Mouse (Mus musculus): ENCODE measurements around the gene Rnf5.

The Rnf5 gene

DNA sequence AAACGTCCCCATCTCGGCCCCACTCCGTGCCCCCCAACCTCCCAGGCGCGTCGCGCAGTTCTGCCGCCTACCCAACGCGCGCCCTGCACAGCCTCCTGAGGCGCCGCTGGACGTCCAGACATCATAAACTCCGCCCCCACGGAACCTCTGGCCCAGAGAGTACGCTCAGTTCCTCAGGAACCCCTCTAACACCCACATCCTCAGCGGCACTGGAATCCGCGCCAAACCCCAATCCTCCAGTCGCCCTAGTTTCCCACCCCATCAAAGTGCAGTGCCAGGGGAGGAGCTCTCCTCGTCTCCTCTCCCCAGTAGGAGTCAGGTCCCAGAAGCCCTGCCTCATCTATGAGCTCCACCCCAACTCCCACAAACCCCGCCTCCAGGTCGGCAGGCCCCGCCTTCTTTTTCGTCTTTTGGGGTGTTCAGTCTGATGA lies 28.8 kb upstream of the Rnf5 start:
- peak; percentile 81 for DNase-seq (ENCODE audit: low read depth)

DNA sequence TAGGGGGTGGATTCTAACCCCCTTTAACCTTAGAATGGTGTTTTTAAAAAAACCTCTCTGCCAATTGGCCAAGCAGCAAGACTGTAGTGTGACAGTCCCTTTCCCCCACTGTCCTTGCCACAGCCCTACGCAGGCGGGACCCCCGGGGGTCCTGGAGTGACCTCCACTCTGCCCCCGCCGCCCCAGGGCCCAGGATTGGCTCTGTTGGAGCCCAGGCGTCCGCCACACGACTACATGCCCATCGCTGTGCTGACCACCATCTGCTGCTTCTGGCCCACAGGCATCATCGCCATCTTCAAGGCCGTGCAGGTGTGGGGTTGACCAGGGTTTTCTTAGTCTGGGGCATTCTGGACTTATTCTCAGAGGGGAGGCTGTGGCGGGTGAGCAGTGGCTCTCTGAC lies 28.2 kb upstream of the Rnf5 start:
- no peak for DNase-seq (ENCODE audit: low read depth)

DNA sequence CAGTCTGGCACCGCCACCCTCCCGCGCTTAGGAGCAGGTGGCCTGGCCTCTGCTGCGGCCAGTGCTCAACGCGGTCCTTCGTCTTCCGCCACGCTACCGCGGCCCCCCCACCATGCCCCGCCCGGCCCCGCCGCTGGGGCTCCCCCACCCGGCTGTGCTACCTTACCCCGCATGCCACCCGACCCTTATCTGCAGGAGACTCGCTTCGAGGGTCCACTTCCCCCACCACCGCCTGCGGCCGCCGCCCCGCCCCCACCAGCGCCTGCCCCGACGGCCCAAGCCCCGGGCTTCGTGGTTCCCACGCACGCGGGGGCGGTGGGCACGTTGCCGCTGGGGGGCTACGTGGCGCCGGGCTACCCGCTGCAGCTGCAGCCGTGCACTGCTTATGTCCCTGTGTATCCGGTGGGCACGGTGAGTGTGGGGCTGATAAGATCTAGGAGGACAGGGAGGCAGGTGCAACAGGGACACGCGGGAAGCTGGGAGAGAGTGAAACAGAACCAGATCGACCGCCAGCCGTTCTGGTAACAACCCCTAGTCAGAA lies 27.3 kb upstream of the Rnf5 start:
- peak; percentile 45 for DNase-seq (ENCODE audit: low read depth)

DNA sequence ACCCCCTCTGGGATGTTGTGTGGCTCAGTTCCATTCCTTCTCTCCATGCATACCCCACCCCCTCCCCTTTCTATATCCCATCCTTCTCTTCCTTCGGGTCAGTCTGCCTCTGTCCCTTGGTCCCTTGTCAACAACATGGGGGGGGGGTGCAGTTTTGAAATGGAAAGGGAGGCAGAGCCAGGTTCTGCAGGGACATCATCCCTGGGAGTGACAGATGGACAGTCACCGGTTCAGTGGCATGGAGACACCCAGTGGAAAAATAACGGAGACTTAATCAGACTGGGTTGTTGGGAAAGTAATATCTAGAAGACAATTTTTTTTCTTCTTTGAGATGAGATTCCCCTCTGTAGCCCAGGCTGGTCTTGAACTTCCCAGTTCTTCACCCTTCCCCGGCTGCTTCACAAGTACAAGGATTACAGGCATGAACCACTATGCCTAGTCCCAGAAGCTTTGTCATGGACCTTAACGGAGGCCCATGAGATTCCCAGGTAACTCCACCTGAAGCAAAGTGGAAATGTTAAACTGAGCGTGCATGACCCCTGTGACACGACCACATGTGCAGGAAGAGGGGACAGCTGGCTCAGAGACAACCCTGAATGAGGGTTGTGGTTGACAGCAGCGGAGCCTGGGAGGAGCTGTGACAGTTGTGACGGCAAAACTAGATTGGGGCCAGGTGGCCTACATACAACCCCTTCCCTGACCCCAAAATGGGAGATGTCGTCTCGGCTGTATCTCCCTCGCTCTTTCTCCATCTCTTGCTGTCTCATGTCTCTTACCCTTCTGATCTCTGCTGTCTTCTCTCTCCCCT lies 26.5 kb upstream of the Rnf5 start:
- DNase-seq (ENCODE audit: low read depth) = peak; percentile 79

DNA sequence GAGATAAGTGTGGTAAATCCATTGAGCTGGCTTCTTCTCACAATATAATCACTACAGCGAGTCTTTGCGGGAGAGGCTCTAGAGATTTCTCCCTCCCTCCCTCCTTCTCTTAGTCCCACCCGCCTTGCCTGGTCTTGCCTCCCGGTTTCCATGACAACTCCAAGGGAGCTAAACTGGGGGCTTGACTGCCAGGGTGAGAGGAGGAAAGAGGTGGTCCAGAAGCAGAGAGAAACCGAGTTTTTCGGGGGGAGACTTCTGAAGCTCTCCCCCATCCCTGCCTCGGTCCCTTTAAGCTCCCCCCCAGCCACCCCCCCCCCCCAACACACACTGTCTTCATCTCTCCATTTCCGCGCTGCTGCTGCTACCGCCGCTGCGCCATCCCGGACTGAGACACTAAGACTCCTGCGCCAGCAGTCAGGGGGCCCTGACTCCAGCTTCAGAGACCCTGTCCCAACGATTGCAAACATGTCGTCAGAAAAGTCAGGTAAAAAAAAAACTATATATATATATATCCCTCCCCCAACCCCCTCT lies 25.8 kb upstream of the Rnf5 start, which contains the start of gene Prrt1:
TSS of gene Prrt1 (plus strand) at position 313 of the 531 bp plus-strand sequence.
- DNase-seq (ENCODE audit: low read depth) = peak; percentile 37

DNA sequence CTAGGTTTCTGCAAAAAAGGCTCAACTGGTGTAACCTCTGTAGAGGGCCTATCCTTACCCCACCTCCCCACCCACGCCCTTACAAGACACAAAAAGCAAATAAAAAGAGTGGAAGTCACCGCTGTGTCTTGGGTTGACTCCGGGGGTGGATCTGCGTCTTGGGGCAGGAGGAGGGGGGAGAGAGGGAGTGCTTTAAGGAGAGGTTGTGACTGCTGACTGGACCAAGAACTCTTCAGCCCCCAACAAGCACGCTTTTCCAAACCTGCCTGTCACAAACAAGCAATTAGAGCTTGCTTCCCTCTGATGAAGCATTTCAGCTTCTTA lies 25.1 kb upstream of the Rnf5 start:
- DNase-seq (ENCODE audit: low read depth) = no peak

DNA sequence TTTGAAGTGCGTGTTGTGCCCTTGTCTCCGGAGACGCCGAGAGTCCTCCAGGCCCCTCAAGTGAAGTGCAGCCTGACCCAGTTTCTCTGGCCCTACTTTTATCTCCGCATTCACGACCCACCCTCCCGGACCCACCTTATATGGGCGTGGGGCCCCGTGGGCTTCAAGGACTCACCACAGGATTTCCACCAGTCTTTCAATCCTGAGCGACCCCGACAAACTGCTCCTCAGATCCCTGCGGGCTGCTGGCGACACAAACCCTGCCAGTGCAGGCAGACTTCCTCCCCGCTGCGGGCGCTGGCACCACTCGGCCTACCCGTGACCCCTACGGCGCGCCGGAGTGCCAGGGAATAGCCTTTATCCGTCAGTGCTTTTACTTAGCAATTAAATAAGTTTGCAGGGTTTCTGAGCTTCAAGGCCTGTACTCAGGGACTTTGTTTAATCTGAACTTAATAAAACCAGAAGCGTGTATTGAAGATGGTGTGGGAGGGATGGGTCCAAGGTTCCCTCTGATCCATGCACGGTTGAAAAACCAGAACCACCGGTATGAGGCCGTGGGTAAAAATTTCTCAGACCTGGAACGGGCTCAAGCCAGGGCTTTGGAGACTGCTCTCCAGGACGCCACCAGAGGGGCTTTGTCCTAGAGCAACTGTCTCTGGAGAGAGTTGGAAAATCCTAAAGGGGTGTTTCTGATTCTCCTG lies 24.6 kb upstream of the Rnf5 start, which contains the start of gene Ppt2:
TSS of gene Ppt2 (minus strand) at position 568 of the 701 bp plus-strand sequence.
- DNase-seq (ENCODE audit: low read depth) = peak; percentile 62

DNA sequence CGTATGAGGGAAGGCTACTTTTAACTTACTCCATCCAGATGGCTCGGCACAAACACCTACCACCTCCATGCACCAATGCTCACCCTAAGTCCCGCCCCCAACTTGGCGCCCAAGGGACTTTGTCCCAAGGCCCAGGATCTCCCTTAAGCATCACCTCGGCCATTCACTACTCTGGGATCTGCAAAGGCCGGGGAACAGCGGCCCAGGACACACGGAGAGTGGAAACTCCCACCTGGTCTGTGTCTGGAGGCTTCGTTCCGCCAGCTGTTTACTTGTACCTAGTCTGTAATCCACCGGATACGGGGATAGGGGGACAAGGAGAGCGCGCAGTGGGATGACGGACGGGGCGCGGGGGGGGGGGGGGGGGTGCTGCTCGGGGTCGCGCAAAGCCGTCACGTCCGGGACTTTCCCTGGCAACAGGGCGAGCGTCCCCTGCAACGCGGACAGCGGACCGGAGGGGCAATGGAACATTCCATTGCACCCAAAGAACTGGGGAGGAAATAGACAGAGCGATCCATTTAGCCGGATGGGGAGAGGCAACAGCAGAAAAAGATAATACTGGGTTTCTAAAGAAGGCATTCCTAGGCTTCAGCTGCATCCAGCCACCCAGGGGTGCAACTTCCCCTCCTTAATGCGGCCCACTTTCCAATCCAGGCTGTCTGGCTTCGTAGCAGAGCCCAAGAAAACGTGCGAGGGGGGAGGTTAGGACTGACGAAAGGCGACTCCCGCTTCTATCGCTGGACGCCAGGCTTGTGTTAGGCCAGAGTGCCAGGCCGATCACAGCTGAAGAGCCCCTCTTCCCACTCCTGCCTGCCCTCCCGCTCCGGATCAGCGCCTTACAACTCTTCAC lies 23.8 kb upstream of the Rnf5 start:
- peak; percentile 86 for DNase-seq (ENCODE audit: low read depth)

DNA sequence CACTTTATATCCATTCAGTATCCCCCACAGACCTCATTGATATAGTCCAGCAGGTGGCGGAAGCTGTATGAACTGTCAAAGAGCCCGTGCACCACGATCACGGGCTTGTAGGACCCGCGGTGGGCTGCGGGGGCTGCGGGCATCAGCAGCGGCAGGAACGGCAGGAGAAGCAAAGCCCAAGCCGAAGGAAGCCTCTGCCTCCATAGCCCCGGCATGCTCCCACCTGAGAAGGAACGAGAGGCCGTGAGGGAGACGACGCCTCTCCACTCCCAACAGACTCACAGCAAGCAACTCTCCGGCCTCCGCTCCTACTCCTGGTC lies 23.2 kb upstream of the Rnf5 start:
- DNase-seq (ENCODE audit: low read depth) = peak; percentile 71

DNA sequence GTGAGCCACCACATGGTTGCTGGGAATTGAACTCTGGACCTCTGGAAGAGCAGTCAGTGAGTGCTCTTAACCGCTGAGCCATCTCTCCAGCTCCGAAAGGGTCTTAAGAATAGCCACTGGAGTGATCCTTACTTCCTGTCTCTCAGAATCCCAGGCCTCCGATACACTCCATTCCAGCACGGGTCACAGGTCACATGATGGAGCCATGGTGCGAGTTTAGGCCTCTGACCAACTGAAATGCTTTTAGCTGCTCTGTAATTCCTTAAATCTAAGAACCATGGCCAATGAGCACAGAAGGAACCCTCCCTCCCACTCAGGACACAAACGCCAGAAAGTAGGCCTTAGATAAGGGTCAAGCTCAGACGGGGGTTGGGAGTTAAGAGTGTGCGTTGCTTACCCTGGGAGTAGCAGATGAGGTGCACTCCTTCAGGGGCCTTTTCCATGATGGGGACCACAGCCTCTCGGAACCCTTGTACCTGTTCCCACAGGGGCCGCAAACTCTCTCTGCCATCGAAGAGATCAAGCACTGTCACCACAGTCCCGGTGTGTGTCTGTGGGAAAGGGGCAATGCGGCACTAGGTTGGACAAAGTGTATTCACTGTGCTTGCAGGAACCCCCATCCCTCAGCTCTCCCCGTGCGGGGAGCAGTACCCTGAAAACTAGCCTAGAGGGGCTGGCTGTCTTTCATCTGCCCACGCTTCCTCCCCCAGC lies 22.7 kb upstream of the Rnf5 start:
- DNase-seq (ENCODE audit: low read depth) = no peak

DNA sequence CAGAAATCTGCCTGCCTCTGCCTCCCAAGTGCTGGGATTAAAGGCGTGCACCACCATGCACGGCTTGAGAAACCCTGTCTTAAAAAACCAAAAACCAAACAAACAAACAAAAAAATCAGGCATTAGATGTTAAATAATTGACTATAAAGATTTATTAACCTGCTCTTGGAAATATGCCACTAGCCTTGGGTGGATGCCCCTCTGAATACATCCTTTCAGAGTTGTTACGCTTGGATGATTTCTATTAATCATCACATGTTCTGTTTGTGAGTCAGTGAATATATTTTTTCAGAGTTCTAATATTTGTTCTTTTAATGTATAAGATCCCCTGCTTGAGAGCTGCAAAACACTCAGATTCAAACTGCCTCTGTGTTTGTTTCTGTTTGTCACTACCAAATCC lies 21.5 kb upstream of the Rnf5 start:
- DNase-seq (ENCODE audit: low read depth) = no peak

DNA sequence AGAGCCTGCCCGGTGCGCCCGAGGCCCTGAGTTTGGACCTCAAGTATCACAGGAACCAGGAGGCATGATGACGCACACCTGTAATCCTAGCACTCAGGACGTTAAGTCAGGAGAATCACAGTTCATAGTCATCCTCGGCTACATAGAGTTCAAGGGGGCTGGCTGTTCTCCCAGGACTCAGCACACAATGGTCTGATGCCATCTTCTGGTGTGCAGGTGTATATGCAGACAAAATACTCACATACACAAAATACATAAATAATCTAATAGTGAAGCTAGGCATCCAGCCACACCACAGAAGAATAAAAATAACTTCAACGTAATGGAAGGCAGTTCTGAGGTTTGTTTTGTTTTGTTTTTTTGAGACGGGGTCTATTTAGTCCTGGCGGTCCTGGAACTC lies 19.7 kb upstream of the Rnf5 start:
- no peak for DNase-seq (ENCODE audit: low read depth)

DNA sequence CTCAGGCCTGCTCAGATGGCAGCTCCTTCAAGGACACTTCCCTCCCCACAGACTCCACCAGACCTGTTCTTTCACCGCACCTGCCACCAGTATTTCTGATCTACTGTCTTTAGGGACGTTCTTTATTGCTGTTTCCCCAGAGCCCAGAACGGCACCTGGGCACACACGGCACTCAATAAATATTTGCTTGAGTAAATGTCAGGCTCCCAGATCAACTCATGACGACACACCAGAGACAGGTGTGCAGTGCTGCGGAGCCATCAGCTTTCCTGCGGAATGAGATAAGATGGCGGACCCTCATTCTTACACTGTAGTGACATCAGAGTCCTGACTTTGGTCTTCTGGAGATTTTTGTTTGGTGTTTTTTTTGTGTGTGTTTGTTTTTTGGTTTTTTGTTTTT lies 17.5 kb upstream of the Rnf5 start:
- no peak for DNase-seq (ENCODE audit: low read depth)

DNA sequence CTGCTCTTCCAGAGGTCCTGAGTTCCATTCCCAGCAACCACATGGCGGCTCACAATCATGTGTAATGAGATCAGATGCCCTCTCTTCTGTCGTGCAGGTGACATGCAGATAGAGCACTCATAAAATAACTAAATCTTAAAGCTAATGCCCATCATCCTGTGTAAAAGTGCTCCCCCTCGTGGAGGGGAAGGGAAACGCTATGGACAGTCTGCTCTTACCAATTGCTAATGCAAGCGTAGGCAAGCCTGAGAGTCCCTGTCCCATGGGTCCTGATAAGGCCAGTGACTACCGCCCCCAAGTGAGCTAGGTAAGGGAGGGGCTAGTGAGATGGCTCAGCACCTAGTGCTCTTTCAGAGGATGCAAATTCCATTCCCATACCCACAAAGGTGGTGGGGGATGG lies 15.5 kb upstream of the Rnf5 start:
- peak; percentile 92 for DNase-seq (ENCODE audit: low read depth)

DNA sequence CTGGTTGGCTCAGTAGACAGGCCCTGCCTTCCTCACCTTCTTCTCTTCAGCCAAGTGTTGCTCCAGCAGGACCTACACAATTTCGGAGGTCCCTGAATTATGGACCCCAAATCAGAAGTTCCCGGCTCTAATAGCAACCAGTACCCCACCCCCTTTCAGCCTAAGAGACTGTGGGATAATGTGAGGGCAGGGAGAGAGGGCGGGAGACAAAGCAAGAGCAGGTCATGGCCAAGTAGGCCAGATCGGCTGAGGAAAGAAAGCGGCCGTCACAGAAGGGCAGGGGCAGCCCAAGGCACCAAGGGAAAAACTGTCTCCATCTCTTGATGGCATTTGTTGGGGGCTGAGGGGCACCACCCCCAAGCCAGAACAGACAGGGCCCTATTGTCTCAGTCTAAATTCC lies 12.4 kb upstream of the Rnf5 start, which contains the start of gene Egfl8:
TSS of gene Egfl8 (minus strand) at position 101 of the 400 bp plus-strand sequence.
- DNase-seq (ENCODE audit: low read depth) = no peak

DNA sequence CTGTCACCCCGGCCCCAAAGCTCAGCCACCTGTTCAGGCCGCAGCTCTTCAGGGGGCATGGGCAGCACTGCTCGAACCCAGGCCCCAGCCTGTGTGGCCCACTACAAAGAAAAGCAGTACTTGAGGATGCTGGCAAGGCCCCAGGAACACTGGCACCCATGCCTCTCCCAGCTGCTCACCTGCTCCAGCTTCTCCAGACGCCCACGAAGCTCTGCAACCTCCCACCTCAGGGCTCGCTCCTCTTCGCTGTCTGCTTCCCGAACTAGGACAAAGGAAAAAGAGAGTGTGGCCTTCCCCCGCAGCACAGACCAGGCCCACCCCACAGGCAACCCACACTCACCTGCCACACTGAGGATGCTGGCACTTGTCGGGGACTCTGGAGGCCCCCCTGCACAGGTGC lies 10.3 kb upstream of the Rnf5 start:
- DNase-seq (ENCODE audit: low read depth) = no peak

DNA sequence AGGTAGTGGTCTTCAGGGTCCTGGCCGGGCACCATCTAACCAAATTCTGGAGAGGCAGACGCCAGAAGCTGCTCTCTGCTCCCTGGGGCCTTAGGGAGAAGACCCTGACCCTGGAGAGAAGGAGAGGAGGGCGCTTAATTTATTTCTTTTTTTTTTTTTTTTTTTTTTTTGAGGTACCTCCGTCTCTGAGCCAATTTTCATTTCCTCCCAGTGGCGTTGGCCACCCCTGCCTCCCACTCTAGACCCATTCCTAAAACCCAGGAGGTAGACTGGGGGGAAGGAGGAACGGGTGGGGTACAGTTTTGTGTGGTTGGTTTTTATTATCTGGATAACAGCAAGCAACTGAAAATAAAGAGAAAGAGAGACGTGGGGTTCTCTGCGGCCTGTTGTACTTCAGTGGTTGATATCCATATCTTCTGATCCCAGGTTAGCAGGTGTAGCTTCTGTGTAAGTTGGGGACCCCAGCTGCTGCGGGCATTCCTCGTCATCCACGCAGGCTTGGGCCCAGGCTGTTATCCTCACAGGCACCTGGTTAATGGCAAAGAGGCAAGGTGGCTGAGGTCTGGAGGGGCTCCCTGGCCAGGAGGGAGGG lies 9.7 kb upstream of the Rnf5 start:
- no peak for DNase-seq (ENCODE audit: low read depth)

DNA sequence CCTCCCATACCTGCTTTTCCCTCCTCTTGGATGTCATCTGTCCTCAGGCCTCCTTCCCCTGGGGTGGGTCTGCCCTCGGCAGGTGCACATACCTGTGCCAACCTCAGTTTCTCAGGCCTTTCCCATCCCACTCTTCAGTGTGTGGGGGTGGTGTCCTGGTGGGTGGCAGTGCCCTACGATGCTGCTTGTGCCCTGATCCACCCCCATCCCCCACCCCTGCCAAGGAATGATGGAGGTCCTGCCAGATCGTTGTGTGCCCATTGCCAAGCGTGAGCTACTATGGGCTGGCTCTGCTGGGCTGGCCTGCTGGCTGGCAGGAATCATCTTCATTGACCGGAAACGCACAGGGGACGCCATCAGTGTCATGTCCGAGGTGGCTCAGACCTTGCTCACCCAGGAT lies 7.6 kb upstream of the Rnf5 start:
- no peak for DNase-seq (ENCODE audit: low read depth)

DNA sequence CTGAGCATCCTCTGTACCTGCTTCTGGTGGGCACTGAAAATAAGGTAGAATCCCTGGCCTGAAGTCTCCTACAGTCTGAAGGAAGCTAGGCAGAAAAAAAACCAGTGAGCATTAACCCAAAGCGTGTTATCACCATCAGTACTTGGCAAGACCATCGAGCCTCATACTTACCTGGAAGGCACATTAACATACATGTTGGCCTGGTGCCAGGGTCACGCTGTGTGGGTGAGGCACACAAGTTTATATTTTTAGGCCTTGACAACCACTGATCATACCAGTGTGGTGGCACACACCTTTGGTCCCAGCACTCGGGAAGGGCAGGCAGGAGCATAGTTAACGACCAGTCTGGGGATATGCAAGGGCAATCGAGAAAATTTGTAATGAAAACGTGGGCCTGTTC lies 4.5 kb upstream of the Rnf5 start:
- no peak for DNase-seq (ENCODE audit: low read depth)

DNA sequence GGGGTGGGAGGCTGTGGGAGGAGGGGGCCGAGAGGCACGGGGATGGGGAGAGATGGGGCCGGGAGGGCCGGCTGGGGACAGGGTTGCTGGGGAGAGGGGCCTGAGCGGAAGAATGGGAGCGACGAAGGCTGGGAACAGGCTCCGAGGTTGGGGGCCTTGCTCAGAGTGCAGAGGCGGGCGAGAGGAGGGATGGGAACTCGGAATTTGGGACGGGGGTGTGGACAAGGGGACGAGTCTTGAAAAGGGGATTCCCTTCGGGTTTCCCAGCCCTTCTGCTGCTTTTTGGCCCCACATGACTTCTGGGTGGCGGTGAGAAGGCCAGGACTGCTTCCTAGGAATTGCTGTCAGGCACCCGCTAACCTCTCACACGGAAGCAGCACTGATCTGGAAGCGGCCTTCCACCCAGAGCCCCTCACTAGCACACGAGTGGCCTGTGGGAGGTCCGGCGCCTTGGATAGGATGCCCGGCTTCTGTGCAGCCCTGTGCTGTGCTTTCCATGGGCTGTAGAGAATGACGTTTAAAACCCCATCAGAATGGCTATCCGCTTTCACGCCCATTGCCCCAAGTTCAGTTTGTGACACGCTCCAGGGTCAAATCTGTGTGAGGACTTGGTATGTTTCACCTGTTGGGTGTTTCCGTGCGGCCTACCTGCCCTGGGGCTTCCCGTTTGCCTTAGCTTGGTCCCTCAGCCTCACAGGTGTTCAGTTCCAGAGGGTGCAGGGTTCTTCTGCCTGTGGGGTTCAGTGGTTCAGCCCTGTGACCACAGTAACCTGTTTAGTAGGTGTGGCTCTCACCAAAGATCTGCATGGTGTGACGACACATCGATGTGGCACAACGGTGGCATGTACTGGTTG lies 2.9 kb upstream of the Rnf5 start:
- peak; percentile 68 for DNase-seq (ENCODE audit: low read depth)

All from induced T-regulatory cell, adult 2 months (primary cell).